Mouse (Mus musculus) right cerebral cortex, adult 18-20 months (tissue): Measurements from ENCODE around the gene Lrrc20.
"Not testable (repeated sequence)": the region's sequence is repeated elsewhere in the genome, so short reads cannot be mapped to it uniquely, and the experiment has no call there.

ENCODE experiments used
- DNase-seq: peaks from one replicate; pipeline ENCODE4 v3.0.0; 2022; ENCODE audit warnings: mixed read lengths

The Lrrc20 gene

GRCm38 (mm10) chr10:61587241-61587849, 111.7 kb downstream of the Lrrc20 start:
- DNase-seq: no peak

GRCm38 (mm10) chr10:61597991-61598390, 122.4 kb downstream of the Lrrc20 start:
- peak; percentile 17 for DNase-seq

GRCm38 (mm10) chr10:61599556-61600114, 124.0 kb downstream of the Lrrc20 start:
- no peak for DNase-seq

GRCm38 (mm10) chr10:61602283-61603033, 126.9 kb downstream of the Lrrc20 start:
- DNase-seq: no peak

GRCm38 (mm10) chr10:61604376-61605065, 128.9 kb downstream of the Lrrc20 start:
- DNase-seq: no peak

GRCm38 (mm10) chr10:61605381-61605780, 129.8 kb downstream of the Lrrc20 start:
- DNase-seq: not testable (repeated sequence)

GRCm38 (mm10) chr10:61605851-61606250, 130.2 kb downstream of the Lrrc20 start:
- DNase-seq: peak; percentile 24

GRCm38 (mm10) chr10:61608233-61608632, 132.6 kb downstream of the Lrrc20 start:
- no peak for DNase-seq

GRCm38 (mm10) chr10:61610650-61611235, 135.1 kb downstream of the Lrrc20 start:
- no peak for DNase-seq

GRCm38 (mm10) chr10:61614311-61614710, 138.7 kb downstream of the Lrrc20 start:
- DNase-seq: no peak

- DNase-seq: no peak
Observed at GRCm38 (mm10) chr10:61618528-61618927, 142.9 kb downstream of the Lrrc20 start.

- DNase-seq: no peak
Observed at GRCm38 (mm10) chr10:61621681-61622080, 146.1 kb downstream of the Lrrc20 start.

GRCm38 (mm10) chr10:61623874-61624273, 148.3 kb downstream of the Lrrc20 start:
- DNase-seq: not testable (repeated sequence)

GRCm38 (mm10) chr10:61624771-61625170, 149.2 kb downstream of the Lrrc20 start:
- DNase-seq: no peak

GRCm38 (mm10) chr10:61625381-61626257, 150.0 kb downstream of the Lrrc20 start:
- peak; percentile 45 for DNase-seq

- no peak for DNase-seq
Observed at GRCm38 (mm10) chr10:61626551-61626950, 150.9 kb downstream of the Lrrc20 start.

GRCm38 (mm10) chr10:61627195-61627937, 151.8 kb downstream of the Lrrc20 start:
- DNase-seq: no peak

- DNase-seq: no peak
Observed at GRCm38 (mm10) chr10:61627938-61628250, 152.3 kb downstream of the Lrrc20 start.
